Mouse (Mus musculus): ENCODE data around the gene Epha2.

DNA sequence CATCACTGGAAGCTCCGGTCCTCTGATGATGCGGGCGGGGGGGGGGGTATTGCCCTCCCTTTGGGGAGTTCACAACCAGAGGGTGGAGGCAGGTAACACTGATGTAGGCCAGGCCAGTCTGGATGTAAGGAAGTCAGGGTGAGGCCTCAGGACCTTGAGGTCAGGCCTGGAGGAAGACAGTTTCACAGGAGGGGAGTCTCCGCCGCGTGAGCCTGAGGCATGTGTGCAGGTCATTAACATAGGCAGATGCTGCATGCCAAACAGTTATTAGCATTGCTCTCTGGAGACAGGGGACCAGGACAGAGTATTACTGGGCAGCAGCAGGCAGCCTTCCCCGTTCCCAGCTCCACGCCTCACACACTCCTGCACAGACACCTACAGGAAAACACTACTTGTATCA lies 12.9 kb upstream of the Epha2 start:
- TF ChIP-seq CTCF (IDR thresholded peaks at IDR 0.05; ENCODE audit: control insufficient read depth, insufficient read depth, insufficient read length) (no peak), USF1 (IDR thresholded peaks at IDR 0.05; ENCODE audit: low read depth) (no peak)

All from C2C12 (cell line).